Mouse (Mus musculus): Measurements from ENCODE around the gene Sfpq. TPM values are rescaled to one million over a fixed set of nuclear protein-coding genes. Genes with fewer than 3 reads are reported as not detected.
"Not testable (repeated sequence)": the region's sequence is repeated elsewhere in the genome, so short reads cannot be mapped to it uniquely, and the experiment has no call there.

Sfpq gene
- 1,035 and 1,115 TPM in 2 replicates for total RNA-seq (2017)

DNA sequence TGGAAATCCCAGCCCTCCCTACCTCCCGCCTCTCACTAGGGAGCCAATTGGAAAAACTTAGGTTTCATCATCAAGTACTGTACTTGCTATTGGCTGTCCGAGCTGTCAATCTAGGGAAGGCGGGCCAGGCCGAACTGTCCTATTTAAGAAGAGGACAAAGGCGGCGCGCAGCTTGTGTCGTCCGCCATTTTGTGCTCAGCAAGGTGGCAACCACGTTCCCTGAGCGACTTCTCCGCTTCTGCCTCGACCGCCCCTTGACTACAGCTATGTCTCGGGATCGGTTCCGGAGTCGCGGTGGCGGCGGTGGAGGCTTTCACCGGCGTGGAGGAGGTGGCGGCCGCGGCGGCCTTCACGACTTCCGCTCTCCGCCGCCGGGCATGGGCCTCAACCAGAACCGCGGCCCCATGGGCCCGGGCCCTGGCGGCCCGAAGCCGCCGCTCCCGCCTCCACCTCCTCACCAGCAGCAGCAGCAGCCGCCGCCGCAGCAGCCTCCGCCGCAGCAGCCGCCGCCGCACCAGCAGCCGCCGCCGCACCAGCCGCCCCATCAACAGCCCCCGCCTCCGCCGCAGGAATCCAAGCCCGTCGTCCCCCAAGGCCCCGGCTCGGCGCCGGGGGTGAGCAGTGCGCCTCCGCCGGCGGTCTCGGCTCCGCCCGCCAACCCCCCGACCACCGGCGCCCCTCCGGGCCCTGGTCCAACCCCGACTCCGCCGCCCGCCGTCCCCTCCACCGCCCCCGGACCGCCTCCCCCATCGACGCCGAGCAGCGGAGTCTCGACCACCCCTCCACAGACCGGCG is at the start of gene Sfpq:
Sfpq (plus strand) TSS at position 174 of the 795 bp plus-strand sequence.
- ATAC-seq (replicated peaks; ENCODE audit: low read depth, poor library complexity, severe bottlenecking), result peak; percentile 91

DNA sequence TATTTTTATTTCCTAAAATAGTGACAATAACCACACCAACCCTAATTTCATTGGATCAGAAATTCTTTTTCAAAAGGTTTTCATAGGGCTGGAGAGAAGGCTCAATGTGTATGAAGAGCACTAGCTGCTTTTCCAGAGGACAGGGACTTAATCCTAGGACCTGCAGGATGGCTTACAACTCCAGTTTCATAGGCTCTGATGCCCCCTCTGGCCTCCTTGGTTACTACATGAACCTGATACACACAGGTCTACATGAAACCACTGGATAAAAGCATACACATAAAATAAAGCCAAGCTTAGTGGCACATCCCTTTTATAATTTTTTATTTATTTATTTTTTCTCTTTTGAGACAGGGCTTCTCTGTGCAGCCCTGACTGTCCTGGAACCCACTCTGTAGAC is 43.7 kb upstream of the Sfpq start:
- no peak for ATAC-seq (replicated peaks; ENCODE audit: low read depth, poor library complexity, severe bottlenecking)

GRCm38 (mm10) chr4:126978706-126979105 is 42.4 kb upstream of the Sfpq start:
- ATAC-seq (replicated peaks; ENCODE audit: low read depth, poor library complexity, severe bottlenecking), result no peak

- ATAC-seq (replicated peaks; ENCODE audit: low read depth, poor library complexity, severe bottlenecking), result no peak
Observed at GRCm38 (mm10) chr4:126983321-126983720, 37.8 kb upstream of the Sfpq start.

- not testable (repeated sequence) for ATAC-seq (replicated peaks; ENCODE audit: low read depth, poor library complexity, severe bottlenecking)
Observed at GRCm38 (mm10) chr4:126983736-126984525, 37.2 kb upstream of the Sfpq start.

GRCm38 (mm10) chr4:126986768-126987167 is 34.4 kb upstream of the Sfpq start:
- ATAC-seq (replicated peaks; ENCODE audit: low read depth, poor library complexity, severe bottlenecking), result no peak

DNA sequence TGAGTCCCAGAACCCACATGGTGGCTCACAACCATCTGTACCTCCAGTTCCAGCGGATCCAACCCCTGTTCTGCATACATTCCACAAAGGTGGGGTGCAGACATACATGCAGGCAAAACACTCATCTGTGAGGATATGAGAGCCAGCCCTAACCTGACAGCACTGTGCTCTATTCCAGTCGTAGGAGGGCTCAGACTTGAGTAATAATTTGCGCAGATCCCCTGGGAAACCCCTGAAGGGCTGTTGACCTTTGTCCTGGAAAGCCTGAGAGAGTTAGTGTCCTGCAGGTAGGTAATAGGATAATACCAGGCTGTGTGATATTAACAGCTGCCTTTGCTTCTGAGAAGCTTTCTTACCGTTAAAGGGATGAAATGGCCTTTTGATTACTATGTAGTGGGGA is 32.6 kb upstream of the Sfpq start:
- no peak for ATAC-seq (replicated peaks; ENCODE audit: low read depth, poor library complexity, severe bottlenecking)

DNA sequence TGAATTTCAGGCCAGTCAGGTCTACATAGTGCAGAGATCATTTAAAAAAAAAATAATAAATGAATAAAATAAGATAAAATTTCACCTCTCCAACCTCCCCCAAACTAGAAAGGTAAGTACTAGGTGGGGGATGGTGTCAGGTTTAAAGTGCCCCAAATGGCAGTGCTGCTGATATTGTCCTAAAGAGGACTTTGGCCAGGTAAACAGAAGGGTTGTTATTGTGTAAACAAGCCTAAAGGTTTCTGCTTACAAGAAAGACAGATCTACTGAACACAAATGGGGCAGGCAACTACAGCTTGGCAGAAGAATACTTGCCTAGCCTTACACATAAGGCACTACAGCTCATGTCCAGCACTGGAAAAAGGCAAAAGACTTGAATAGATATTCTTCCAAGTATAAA is 30.6 kb upstream of the Sfpq start:
- ATAC-seq (replicated peaks; ENCODE audit: low read depth, poor library complexity, severe bottlenecking), result no peak

DNA sequence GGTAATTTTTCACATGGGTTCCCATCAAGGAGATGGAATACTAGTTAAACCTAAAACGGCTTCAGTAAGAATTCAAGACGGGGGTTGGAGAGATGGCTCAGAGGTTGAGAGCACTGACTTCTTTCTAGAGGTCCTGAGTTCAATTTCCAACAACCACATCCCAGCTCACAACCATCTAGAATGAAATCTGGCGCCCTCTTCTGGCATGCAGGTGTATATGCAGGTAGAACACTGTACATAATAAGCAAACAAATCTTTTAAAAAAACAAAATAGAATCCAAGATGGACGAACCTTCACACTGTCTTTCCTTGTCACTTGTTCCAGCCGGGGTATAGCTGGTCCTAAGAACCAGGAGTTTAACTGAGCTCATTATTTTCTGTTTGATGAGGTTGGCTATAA is 28.8 kb upstream of the Sfpq start:
- peak; percentile 39; the same call in 1 of the 2 replicates for ATAC-seq (replicated peaks; ENCODE audit: low read depth, poor library complexity, severe bottlenecking)

DNA sequence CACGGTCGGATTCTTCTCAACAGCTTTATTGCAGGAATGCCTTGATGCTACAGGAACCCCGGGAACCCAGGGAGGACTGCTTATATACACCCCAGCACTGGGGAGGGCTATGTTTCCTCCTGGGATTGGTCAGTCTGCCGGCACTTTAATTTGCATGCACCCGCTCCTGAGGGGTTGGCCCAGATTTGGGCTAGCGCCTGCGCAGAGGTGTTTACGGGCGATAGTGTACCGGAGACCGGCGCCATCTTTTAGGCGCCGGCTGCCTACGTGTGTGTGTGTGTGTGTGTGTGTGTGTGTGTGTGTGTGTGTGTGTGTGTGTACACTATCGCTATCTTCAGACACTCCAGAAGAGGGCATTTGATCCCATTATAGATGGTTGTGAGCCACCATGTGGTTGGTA is 21.8 kb upstream of the Sfpq start:
- ATAC-seq (replicated peaks; ENCODE audit: low read depth, poor library complexity, severe bottlenecking), result not testable (repeated sequence)

DNA sequence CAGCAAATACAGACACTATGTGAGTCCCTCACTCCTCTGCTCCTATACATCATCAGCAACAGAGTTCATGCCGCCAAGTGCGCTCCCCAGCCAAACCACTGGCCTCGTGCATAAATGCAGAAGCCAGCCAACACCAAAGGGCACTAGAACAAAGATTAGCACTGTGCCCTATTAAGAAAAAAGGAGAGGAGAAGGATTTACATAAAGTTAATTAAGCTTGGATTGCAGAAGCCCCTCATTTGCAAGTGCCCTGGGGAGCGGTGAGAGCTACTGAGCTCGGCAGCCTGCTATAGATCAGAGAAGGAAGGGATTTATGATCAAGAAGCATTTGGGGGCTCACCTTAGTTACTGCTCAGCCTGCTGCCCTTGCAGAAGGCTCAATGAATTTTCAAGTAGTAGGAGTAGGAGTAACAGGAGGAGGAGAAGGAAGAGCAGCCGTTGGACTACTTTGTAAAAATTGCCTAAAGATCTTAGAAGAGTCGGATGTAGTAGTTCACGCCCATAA is 20.5 kb upstream of the Sfpq start:
- ATAC-seq (replicated peaks; ENCODE audit: low read depth, poor library complexity, severe bottlenecking), result no peak

DNA sequence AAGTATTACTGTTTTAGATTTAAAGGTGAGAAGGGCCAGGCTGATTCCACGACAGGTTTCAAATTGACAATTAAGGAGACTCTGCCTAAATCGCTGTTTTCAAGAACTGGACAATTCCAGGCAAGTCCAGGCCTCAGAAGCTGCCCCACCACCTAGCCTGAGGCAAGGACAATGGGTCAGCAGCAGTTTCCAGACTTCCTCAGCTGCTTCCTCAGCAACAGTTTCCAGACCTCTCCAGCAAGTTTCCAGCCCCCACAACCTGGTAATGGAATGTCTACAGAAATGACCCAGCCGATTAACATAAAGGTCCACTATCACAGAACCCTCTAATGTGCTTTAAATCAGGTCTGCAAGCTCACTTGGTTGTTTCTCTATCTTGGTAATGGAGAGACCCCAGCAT is 16.7 kb upstream of the Sfpq start:
- ATAC-seq (replicated peaks; ENCODE audit: low read depth, poor library complexity, severe bottlenecking), result no peak

DNA sequence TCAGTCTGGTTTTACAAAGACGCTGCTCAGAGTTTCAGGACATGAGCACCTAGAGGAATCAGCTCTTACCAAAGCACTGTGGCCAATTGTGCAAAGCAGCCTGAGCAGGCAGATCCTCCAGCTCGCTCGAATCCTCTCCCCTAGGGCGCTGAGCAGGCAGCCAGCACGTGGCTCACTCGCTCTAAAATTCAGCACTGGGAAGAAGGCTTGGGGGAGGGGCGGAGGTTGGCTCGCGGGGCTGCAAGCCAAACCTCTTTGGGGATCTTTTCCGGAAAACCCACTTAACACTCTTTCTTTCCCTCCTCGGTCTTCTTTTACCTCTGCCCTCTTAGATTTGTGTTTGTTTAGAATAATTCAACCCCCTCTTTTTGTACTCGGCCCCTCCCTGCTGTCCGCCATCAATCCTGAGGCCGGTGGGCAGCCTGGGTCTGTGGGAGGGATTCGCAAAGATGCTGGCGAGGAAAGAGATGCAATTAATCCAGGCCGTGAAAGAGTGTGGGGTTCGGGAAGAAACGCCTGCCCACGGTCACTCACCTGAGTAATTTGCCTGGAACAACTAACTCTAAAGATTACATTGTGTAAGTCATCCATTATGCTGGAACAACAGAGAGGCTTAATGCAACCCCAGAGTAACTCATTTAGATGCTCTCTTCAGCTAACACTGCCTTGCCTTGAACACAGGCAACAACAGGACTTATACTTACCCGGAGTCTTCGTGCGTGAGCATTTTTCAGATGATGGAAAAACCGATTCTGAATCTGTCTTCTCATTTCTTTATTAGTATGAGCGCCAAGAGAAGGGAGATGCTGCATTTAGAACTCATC is 15.8 kb upstream of the Sfpq start:
- ATAC-seq (replicated peaks; ENCODE audit: low read depth, poor library complexity, severe bottlenecking), result peak; percentile 54; the same call in 1 of the 2 replicates

DNA sequence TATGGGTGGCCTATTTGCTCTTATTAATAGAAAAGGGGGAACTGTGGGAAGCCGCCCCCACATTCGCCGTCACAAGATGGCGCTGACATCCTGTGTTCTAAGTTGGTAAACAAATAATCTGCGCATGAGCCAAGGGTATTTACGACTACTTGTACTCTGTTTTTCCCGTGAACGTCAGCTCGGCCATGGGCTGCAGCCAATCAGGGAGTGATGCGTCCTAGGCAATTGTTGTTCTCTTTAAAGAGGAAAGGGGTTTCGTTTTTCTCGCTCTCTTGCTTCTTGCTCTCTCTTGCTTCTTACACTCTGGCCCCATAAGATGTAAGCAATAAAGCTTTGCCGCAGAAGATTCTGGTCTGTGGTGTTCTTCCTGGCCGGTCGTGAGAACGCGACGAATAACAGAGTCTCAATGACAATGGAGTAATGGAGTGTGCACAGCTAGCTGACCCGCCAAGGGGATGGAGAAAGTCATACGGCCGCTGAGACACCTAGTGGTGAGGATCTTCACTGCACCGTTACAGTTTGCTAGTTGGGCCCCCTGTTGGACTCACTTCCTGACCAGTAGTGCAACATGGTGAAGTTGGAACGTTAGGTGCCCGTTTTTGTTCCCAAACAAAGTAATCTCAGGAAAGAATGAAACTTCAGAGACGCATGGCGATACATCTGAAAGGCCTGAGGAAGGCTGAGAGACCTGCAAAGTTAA is 5.7 kb upstream of the Sfpq start:
- peak; percentile 100 for ATAC-seq (replicated peaks; ENCODE audit: low read depth, poor library complexity, severe bottlenecking)

DNA sequence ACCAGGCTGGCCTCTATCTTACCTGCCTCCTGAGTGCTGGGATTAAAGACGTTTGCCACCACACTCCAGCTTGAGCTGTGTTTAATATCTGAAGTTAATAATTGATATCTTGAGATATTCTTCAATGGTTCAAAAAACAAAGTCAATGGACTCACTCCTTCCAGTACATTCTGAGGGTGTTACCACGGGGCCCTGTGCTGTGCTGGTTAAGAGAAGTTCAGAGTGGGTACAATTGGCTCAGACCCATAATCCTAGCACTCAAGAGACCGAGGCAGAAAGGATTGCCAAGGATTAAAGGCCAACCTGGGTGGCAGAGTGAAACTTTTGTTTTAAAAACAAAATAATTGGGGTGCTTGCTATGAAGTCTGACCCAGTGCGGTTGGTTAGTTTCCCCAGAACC is 4.8 kb upstream of the Sfpq start:
- no peak for ATAC-seq (replicated peaks; ENCODE audit: low read depth, poor library complexity, severe bottlenecking)

GRCm38 (mm10) chr4:127020411-127021150 is 543 bp upstream of the Sfpq start:
- ATAC-seq (replicated peaks; ENCODE audit: low read depth, poor library complexity, severe bottlenecking), result no peak

GRCm38 (mm10) chr4:127021989-127022626 is 984 bp downstream of the Sfpq start:
- peak; percentile 62 for ATAC-seq (replicated peaks; ENCODE audit: low read depth, poor library complexity, severe bottlenecking)

DNA sequence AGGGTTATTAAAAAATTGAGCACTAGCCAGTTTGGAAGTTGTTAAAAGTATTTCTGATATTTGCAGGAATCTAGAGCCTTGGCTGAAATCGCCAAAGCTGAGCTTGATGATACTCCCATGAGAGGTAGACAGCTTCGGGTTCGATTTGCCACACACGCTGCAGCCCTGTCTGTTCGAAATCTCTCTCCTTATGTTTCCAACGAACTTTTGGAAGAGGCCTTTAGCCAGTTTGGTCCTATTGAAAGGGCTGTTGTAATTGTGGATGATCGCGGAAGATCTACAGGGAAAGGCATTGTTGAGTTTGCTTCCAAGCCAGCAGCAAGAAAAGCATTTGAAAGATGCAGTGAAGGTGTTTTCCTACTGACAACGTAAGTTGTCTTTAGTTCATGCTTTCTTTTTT is 2.1 kb downstream of the Sfpq start:
- no peak for ATAC-seq (replicated peaks; ENCODE audit: low read depth, poor library complexity, severe bottlenecking)

GRCm38 (mm10) chr4:127024240-127024639 is 3.1 kb downstream of the Sfpq start:
- ATAC-seq (replicated peaks; ENCODE audit: low read depth, poor library complexity, severe bottlenecking), result no peak
